In genomic region chr16:7106450-7107015, GRCm38 (mm10) we compare ENCODE assay signal across 25 mouse cellular contexts.
DNase-seq lines count a peak whose midpoint lies in the region; ATAC-seq lines count a peak whose summit lies in the region.
"Had no signal": no experiment of that assay in that cellular context is flagged by ENCODE, and none has a peak within 500 bp of the region (broad histone marks: within the 10 kb centered on the region; RNA-seq: fewer than 3 reads in every experiment).

No protein-coding gene starts in this region.

- no peak overlapping the region for H3K27ac ChIP-seq in forebrain, embryonic 12.5 days
- no peak overlapping the region for H3K27ac ChIP-seq in forebrain, embryonic 11.5 days (ENCODE audit: low read depth, low read length)
- no peak overlapping the region for H3K27ac ChIP-seq in midbrain, embryonic 14.5 days (replicated peaks; ENCODE audit: low read depth, low read length)
- no peak overlapping the region for H3K27ac ChIP-seq in midbrain, embryonic 11.5 days (ENCODE audit: low read depth, low read length)
- H3K27ac ChIP-seq in hindbrain, embryonic 15.5 days (replicated peaks): 0 out of 2 replicates have a peak overlapping the region, but pooled peaks have one; percentile 42
- no peak overlapping the region for H3K27ac ChIP-seq in neural tube, embryonic 14.5 days (ENCODE audit: low read depth, low read length)
- H3K27ac ChIP-seq in embryonic facial prominence, embryonic 10.5 days (replicated peaks): no peak overlapping the region
- H3K27ac ChIP-seq: embryonic facial prominence, embryonic 15.5 days; heart, adult 2 months; kidney, embryonic 15.5 days; limb, embryonic 13.5 days; liver, embryonic 13.5 days; macrophage; midbrain, embryonic 12.5 days had no signal

- H3K36me3 ChIP-seq in forebrain, embryonic 12.5 days (replicated peaks): no peaks in the 10 kb centered on the region
- no peaks in the 10 kb centered on the region for H3K36me3 ChIP-seq in forebrain, embryonic 11.5 days (ENCODE audit: control insufficient read depth, insufficient read depth, low read length)
- no peaks in the 10 kb centered on the region for H3K36me3 ChIP-seq in midbrain, embryonic 14.5 days (ENCODE audit: control insufficient read depth, insufficient read depth, low read length)
- H3K36me3 ChIP-seq in midbrain, embryonic 11.5 days (ENCODE audit: control insufficient read depth, insufficient read depth, low read length): no peaks in the 10 kb centered on the region
- no peaks in the 10 kb centered on the region for H3K36me3 ChIP-seq in hindbrain, embryonic 15.5 days
- no peaks in the 10 kb centered on the region for H3K36me3 ChIP-seq in neural tube, embryonic 14.5 days (ENCODE audit: control insufficient read depth, insufficient read depth, low read length)
- no peaks in the 10 kb centered on the region for H3K36me3 ChIP-seq in embryonic facial prominence, embryonic 10.5 days (replicated peaks)
- H3K36me3 ChIP-seq: embryonic facial prominence, embryonic 15.5 days; kidney, embryonic 15.5 days; limb, embryonic 13.5 days; liver, embryonic 13.5 days; midbrain, embryonic 12.5 days had no signal

- no peaks in the 10 kb centered on the region for H3K4me1 ChIP-seq in forebrain, embryonic 12.5 days
- no peaks in the 10 kb centered on the region for H3K4me1 ChIP-seq in forebrain, embryonic 11.5 days (replicated peaks; ENCODE audit: control insufficient read depth, insufficient read depth, low read length)
- H3K4me1 ChIP-seq in midbrain, embryonic 14.5 days (ENCODE audit: control insufficient read depth, insufficient read depth, low read length): no peaks in the 10 kb centered on the region
- H3K4me1 ChIP-seq in midbrain, embryonic 11.5 days (ENCODE audit: control insufficient read depth, insufficient read depth, low read length): no peaks in the 10 kb centered on the region
- no peaks in the 10 kb centered on the region for H3K4me1 ChIP-seq in hindbrain, embryonic 15.5 days (replicated peaks)
- H3K4me1 ChIP-seq in neural tube, embryonic 14.5 days (ENCODE audit: control insufficient read depth, insufficient read depth, low read length): no peaks in the 10 kb centered on the region
- no peaks in the 10 kb centered on the region for H3K4me1 ChIP-seq in embryonic facial prominence, embryonic 10.5 days
- H3K4me1 ChIP-seq: embryonic facial prominence, embryonic 15.5 days; kidney, embryonic 15.5 days; limb, embryonic 13.5 days; liver, embryonic 13.5 days; midbrain, embryonic 12.5 days had no signal

- no peak overlapping the region for H3K9ac ChIP-seq in forebrain, embryonic 12.5 days
- H3K9ac ChIP-seq in forebrain, embryonic 11.5 days (ENCODE audit: low read length): no peak overlapping the region
- H3K9ac ChIP-seq in midbrain, embryonic 14.5 days (replicated peaks; ENCODE audit: low read length): no peak overlapping the region
- H3K9ac ChIP-seq in midbrain, embryonic 11.5 days (ENCODE audit: low read length): no peak overlapping the region
- H3K9ac ChIP-seq in hindbrain, embryonic 15.5 days: no peak overlapping the region
- H3K9ac ChIP-seq in neural tube, embryonic 14.5 days (replicated peaks; ENCODE audit: low read depth, low read length): no peak overlapping the region
- H3K9ac ChIP-seq: embryonic facial prominence, embryonic 15.5 days; kidney, embryonic 15.5 days; limb, embryonic 13.5 days; liver, embryonic 13.5 days; lung, embryonic 14.5 days; midbrain, embryonic 12.5 days had no signal

- no peaks in the 10 kb centered on the region for H3K9me3 ChIP-seq in forebrain, embryonic 12.5 days
- no peaks in the 10 kb centered on the region for H3K9me3 ChIP-seq in forebrain, embryonic 11.5 days (ENCODE audit: control insufficient read depth, low read length)
- no peaks in the 10 kb centered on the region for H3K9me3 ChIP-seq in midbrain, embryonic 14.5 days (ENCODE audit: control insufficient read depth, low read length)
- H3K9me3 ChIP-seq in midbrain, embryonic 11.5 days (ENCODE audit: control insufficient read depth, low read length): no peaks in the 10 kb centered on the region
- no peaks in the 10 kb centered on the region for H3K9me3 ChIP-seq in hindbrain, embryonic 15.5 days
- no peaks in the 10 kb centered on the region for H3K9me3 ChIP-seq in neural tube, embryonic 14.5 days (ENCODE audit: control insufficient read depth, low read length)
- H3K9me3 ChIP-seq in embryonic facial prominence, embryonic 10.5 days: no peaks in the 10 kb centered on the region
- H3K9me3 ChIP-seq: embryonic facial prominence, embryonic 15.5 days; kidney, embryonic 15.5 days; limb, embryonic 13.5 days; liver, embryonic 13.5 days; midbrain, embryonic 12.5 days had no signal

- no peak overlapping the region for H3K4me3 ChIP-seq in forebrain, embryonic 12.5 days (replicated peaks)
- H3K4me3 ChIP-seq in forebrain, embryonic 11.5 days (ENCODE audit: low read depth, low read length): no peak overlapping the region
- H3K4me3 ChIP-seq in midbrain, embryonic 14.5 days (replicated peaks; ENCODE audit: low read depth, low read length): no peak overlapping the region
- H3K4me3 ChIP-seq in midbrain, embryonic 11.5 days (ENCODE audit: low read depth, low read length): no peak overlapping the region
- H3K4me3 ChIP-seq in hindbrain, embryonic 15.5 days: no peak overlapping the region
- no peak overlapping the region for H3K4me3 ChIP-seq in neural tube, embryonic 14.5 days (ENCODE audit: low read depth, low read length)
- no peak overlapping the region for H3K4me3 ChIP-seq in embryonic facial prominence, embryonic 10.5 days
- H3K4me3 ChIP-seq: embryonic facial prominence, embryonic 15.5 days; gastrocnemius, adult 2 months; heart, adult 2 months; kidney, embryonic 15.5 days; limb, embryonic 13.5 days; liver, embryonic 13.5 days; midbrain, embryonic 12.5 days had no signal

- H3K4me2 ChIP-seq in forebrain, embryonic 12.5 days: no peak overlapping the region
- no peak overlapping the region for H3K4me2 ChIP-seq in forebrain, embryonic 11.5 days (ENCODE audit: low read depth, low read length, severe bottlenecking)
- H3K4me2 ChIP-seq in midbrain, embryonic 14.5 days (ENCODE audit: low read length): no peak overlapping the region
- H3K4me2 ChIP-seq in midbrain, embryonic 11.5 days: no peak overlapping the region
- H3K4me2 ChIP-seq in hindbrain, embryonic 15.5 days: no peak overlapping the region
- H3K4me2 ChIP-seq in neural tube, embryonic 14.5 days (ENCODE audit: low read depth, low read length): no peak overlapping the region
- H3K4me2 ChIP-seq: embryonic facial prominence, embryonic 15.5 days; kidney, embryonic 15.5 days; limb, embryonic 13.5 days; liver, embryonic 13.5 days; lung, embryonic 14.5 days; midbrain, embryonic 12.5 days had no signal

- H3K27me3 ChIP-seq in forebrain, embryonic 12.5 days: no peaks in the 10 kb centered on the region
- no peaks in the 10 kb centered on the region for H3K27me3 ChIP-seq in forebrain, embryonic 11.5 days (ENCODE audit: control insufficient read depth, insufficient read depth, low read length)
- no peaks in the 10 kb centered on the region for H3K27me3 ChIP-seq in midbrain, embryonic 14.5 days (ENCODE audit: control insufficient read depth, insufficient read depth, low read length)
- no peaks in the 10 kb centered on the region for H3K27me3 ChIP-seq in midbrain, embryonic 11.5 days (ENCODE audit: control insufficient read depth, insufficient read depth, low read length)
- no peaks in the 10 kb centered on the region for H3K27me3 ChIP-seq in hindbrain, embryonic 15.5 days
- no peaks in the 10 kb centered on the region for H3K27me3 ChIP-seq in neural tube, embryonic 14.5 days (ENCODE audit: control insufficient read depth, insufficient read depth, low read length)
- H3K27me3 ChIP-seq in embryonic facial prominence, embryonic 10.5 days (replicated peaks; ENCODE audit: low read depth, poor library complexity, severe bottlenecking): no peaks in the 10 kb centered on the region
- H3K27me3 ChIP-seq: embryonic facial prominence, embryonic 15.5 days; kidney, embryonic 15.5 days; limb, embryonic 13.5 days; liver, embryonic 13.5 days; midbrain, embryonic 12.5 days had no signal

- ATAC-seq in forebrain, embryonic 12.5 days (ENCODE audit: low FRiP score): peak; percentile 55; the same call in 1 of the 2 replicates
- no peak for ATAC-seq in forebrain, embryonic 11.5 days (replicated peaks; ENCODE audit: low FRiP score)
- no peak for ATAC-seq in midbrain, embryonic 14.5 days (ENCODE audit: low FRiP score, low TSS enrichment)
- ATAC-seq in midbrain, embryonic 11.5 days (ENCODE audit: low FRiP score): no peak
- ATAC-seq in hindbrain, embryonic 15.5 days (ENCODE audit: low FRiP score, low read depth): 0 out of 2 replicates have a peak, but pooled peaks have one; percentile 38
- peak; percentile 21; the same call in 1 of the 2 replicates for ATAC-seq in neural tube, embryonic 14.5 days (ENCODE audit: low read depth)
- ATAC-seq: intestine, embryonic 16.5 days had no signal

- 61% methylated on average over 5 of the region's 5 CpGs for WGBS in forebrain, embryonic 12.5 days
- WGBS in forebrain, embryonic 11.5 days: 89% methylated on average over 5 of the region's 5 CpGs
- 53% methylated on average over 5 of the region's 5 CpGs for WGBS in midbrain, embryonic 14.5 days
- 90% methylated on average over 5 of the region's 5 CpGs for WGBS in midbrain, embryonic 11.5 days
- WGBS in hindbrain, embryonic 15.5 days: 55% methylated on average over 5 of the region's 5 CpGs
- WGBS in neural tube, embryonic 14.5 days: 56% methylated on average over 5 of the region's 5 CpGs
- 89% methylated on average over 5 of the region's 5 CpGs for WGBS in embryonic facial prominence, embryonic 10.5 days

- DNase-seq in forebrain, embryonic 11.5 days (ENCODE audit: low spot score): no peak
- peak; percentile 51 for DNase-seq in midbrain, embryonic 14.5 days
- DNase-seq in midbrain, embryonic 11.5 days (ENCODE audit: low spot score, missing footprints): no peak
- DNase-seq in embryonic facial prominence, embryonic 10.5 days (ENCODE audit: low spot score): no peak
- DNase-seq in ovary, postnatal 36 days (ENCODE audit: low spot score): no peak
- DNase-seq: adrenal gland, adult 2 months; cerebellum, postnatal 25 days; embryo, embryonic 11 days; gastrocnemius, adult 2 months; heart, adult 2 months; heart, postnatal 36 days; layer of hippocampus, postnatal 36 days; liver, embryonic 13.5 days; lung, embryonic 14.5 days; right cerebral cortex, postnatal 25 days; thymus, postnatal 36 days had no signal

Comparison
In these comparisons a context has a peak if more than half of its experiments do, and no peak if none do; other contexts are left out.
1. ATAC-seq: peak in forebrain, embryonic 12.5 days (single experiment), hindbrain, embryonic 15.5 days (single experiment) and neural tube, embryonic 14.5 days (single experiment); none in forebrain, embryonic 11.5 days (single experiment), midbrain, embryonic 14.5 days (single experiment) and midbrain, embryonic 11.5 days (single experiment).